Mouse (Mus musculus) CH12.LX (cell line): Measurements from ENCODE around the gene Csdc2. TPM values are rescaled to one million over a fixed set of nuclear protein-coding genes. Genes with fewer than 3 reads are reported as not detected.
A peak's percentile ranks its signal among the peaks of the same experiment; 100 is the strongest.

Experiments
- DNase-seq: peaks from one replicate; pipeline ENCODE4 v3.0.0-alpha.2; 2013; ENCODE audit errors: extremely low read depth
- H3K27ac ChIP-seq: 2 replicates; pipeline ENCODE4 v1.5.1; 2012; ENCODE audit warnings: low read depth, mild to moderate bottlenecking, control low read depth, moderate library complexity; ENCODE audit not compliant: insufficient read depth
- H3K27me3 ChIP-seq: replicated peaks from 2 replicates; pipeline ENCODE3; 2012; ENCODE audit warnings: inconsistent platforms
- H3K36me3 ChIP-seq, 2 experiments: replicated peaks in 1 of 2; 2 replicates each; pipeline versions ENCODE3 to v1.6.1; 2012; ENCODE audit warnings: inconsistent platforms in 1 of 2, low read length in 1 of 2, mild to moderate bottlenecking in 1 of 2, mixed read lengths in 1 of 2, moderate library complexity in 1 of 2; ENCODE audit not compliant: control insufficient read depth in 1 of 2, insufficient read depth in 1 of 2
- H3K4me1 ChIP-seq, 2 experiments: 2 replicates each; pipeline ENCODE4 v1.6.1; 2012; ENCODE audit warnings: inconsistent platforms in 1 of 2, moderate library complexity in 1 of 2; ENCODE audit not compliant: insufficient read depth in 2 of 2, control insufficient read depth in 1 of 2
- H3K4me2 ChIP-seq: 2 replicates; pipeline ENCODE4 v1.6.1; 2012; ENCODE audit warnings: low read depth, mild to moderate bottlenecking, control low read depth; ENCODE audit not compliant: poor library complexity, insufficient read depth, severe bottlenecking
- H3K4me3 ChIP-seq, 3 experiments: fragments of 150-350 bp in 1 of 3; sonication (generic) in 1 of 3; replicated peaks in 1 of 3; 2 replicates each; pipeline versions ENCODE3 to v1.5.1; 2011 to 2012; ENCODE audit warnings: low read depth in 2 of 3, low read length in 2 of 3, mild to moderate bottlenecking in 2 of 3, moderate library complexity in 2 of 3, control low read depth in 1 of 3, improper control_type of control experiment in 1 of 3, inconsistent platforms in 1 of 3, mixed read lengths in 1 of 3; ENCODE audit not compliant: poor library complexity in 1 of 3
- H3K79me2 ChIP-seq: replicated peaks from 2 replicates; pipeline ENCODE4 v1.6.1; 2012; ENCODE audit warnings: mild to moderate bottlenecking, moderate library complexity; ENCODE audit not compliant: control insufficient read depth, poor library complexity, insufficient read depth, severe bottlenecking; ENCODE audit errors: extremely low read depth
- H3K9ac ChIP-seq: 2 replicates; pipeline ENCODE4 v1.6.1; 2012; ENCODE audit warnings: low read depth, mild to moderate bottlenecking, control low read depth, moderate library complexity; ENCODE audit not compliant: insufficient read depth
- H3K9me3 ChIP-seq: replicated peaks from 2 replicates; pipeline ENCODE3; 2012; ENCODE audit warnings: low read length, inconsistent platforms, mixed read lengths
- CHD1 ChIP-seq: IDR thresholded peaks from 2 replicates; pipeline ENCODE4 v1.6.1; 2012; ENCODE audit warnings: low read depth, low read length, improper control_type of control experiment, inconsistent platforms
- CHD2 ChIP-seq: IDR thresholded peaks from 2 replicates; pipeline ENCODE4 v1.6.1; 2011; ENCODE audit warnings: low read length, improper control_type of control experiment
- CTCF ChIP-seq, 2 experiments: IDR thresholded peaks in 1 of 2; conservative IDR thresholded peaks in 1 of 2; 2 replicates each; pipeline ENCODE4 v1.5.1; 2011 to 2012; ENCODE audit warnings: low read depth in 2 of 2, low read length in 2 of 2, improper control_type of control experiment in 1 of 2, inconsistent platforms in 1 of 2, mild to moderate bottlenecking in 1 of 2, moderate library complexity in 1 of 2
- EP300 ChIP-seq: IDR thresholded peaks from 2 replicates; pipeline ENCODE4 v1.6.1; 2011; ENCODE audit warnings: low read length, improper control_type of control experiment
- ETS1 ChIP-seq: conservative IDR thresholded peaks from 2 replicates; pipeline ENCODE4 v1.6.1; 2012; ENCODE audit warnings: low read depth, mild to moderate bottlenecking, inconsistent platforms, low read length, improper control_type of control experiment, moderate library complexity
- IRF4 ChIP-seq: IDR thresholded peaks from 2 replicates; pipeline ENCODE4 v1.6.1; 2014; ENCODE audit warnings: low read depth, mild to moderate bottlenecking, inconsistent platforms, low read length, improper control_type of control experiment
- MAFK ChIP-seq: IDR thresholded peaks from 2 replicates; pipeline ENCODE4 v1.6.1; 2011; ENCODE audit warnings: low read length, improper control_type of control experiment; ENCODE audit not compliant: insufficient replicate concordance
- MAX ChIP-seq: IDR thresholded peaks from 2 replicates; pipeline ENCODE4 v1.6.1; 2011; ENCODE audit warnings: low read length, improper control_type of control experiment
- MAZ ChIP-seq: IDR thresholded peaks from 2 replicates; pipeline ENCODE4 v1.6.1; 2012; ENCODE audit warnings: low read depth, mild to moderate bottlenecking, inconsistent platforms, low read length, improper control_type of control experiment, moderate library complexity
- MEF2A ChIP-seq: IDR thresholded peaks from 2 replicates; pipeline ENCODE4 v1.6.1; 2014; ENCODE audit warnings: low read depth, mild to moderate bottlenecking, inconsistent platforms, low read length, improper control_type of control experiment, borderline replicate concordance
- NELFE ChIP-seq: IDR thresholded peaks from 2 replicates; pipeline ENCODE4 v1.6.1; 2011; ENCODE audit warnings: low read depth, low read length, improper control_type of control experiment
- PAX5 ChIP-seq: IDR thresholded peaks from 2 replicates; pipeline ENCODE4 v1.6.1; 2012; ENCODE audit warnings: low read length, inconsistent platforms, mixed read lengths
- POLR2A ChIP-seq: IDR thresholded peaks from 2 replicates; pipeline ENCODE4 v1.6.1; 2011; ENCODE audit warnings: low read depth, mild to moderate bottlenecking, improper control_type of control experiment, low read length
- POLR2AphosphoS2 ChIP-seq: IDR thresholded peaks from 2 replicates; pipeline ENCODE4 v1.6.1; 2011; ENCODE audit warnings: low read depth, low read length, improper control_type of control experiment
- RAD21 ChIP-seq: IDR thresholded peaks from 2 replicates; pipeline ENCODE4 v1.6.1; 2011; ENCODE audit warnings: low read depth, mild to moderate bottlenecking, low read length, improper control_type of control experiment, moderate library complexity
- RCOR1 ChIP-seq: conservative IDR thresholded peaks from 2 replicates; pipeline ENCODE4 v1.6.1; 2012; ENCODE audit warnings: low read depth, mild to moderate bottlenecking, inconsistent platforms, low read length, improper control_type of control experiment
- SMC3 ChIP-seq: IDR thresholded peaks from 2 replicates; pipeline ENCODE4 v1.6.1; 2011; ENCODE audit warnings: low read depth, low read length, improper control_type of control experiment
- TCF12 ChIP-seq: IDR thresholded peaks from 2 replicates; pipeline ENCODE4 v1.6.1; 2014; ENCODE audit warnings: low read depth, mild to moderate bottlenecking, inconsistent platforms, low read length, improper control_type of control experiment
- ZC3H11A ChIP-seq: IDR thresholded peaks from 2 replicates; pipeline ENCODE4 v1.6.1; 2012; ENCODE audit warnings: low read depth, mild to moderate bottlenecking, inconsistent platforms, low read length, improper control_type of control experiment
- ZKSCAN1 ChIP-seq: IDR thresholded peaks from 2 replicates; pipeline ENCODE4 v1.6.1; 2012; ENCODE audit warnings: low read depth, inconsistent platforms, low read length, improper control_type of control experiment, borderline replicate concordance
- ZMIZ1 ChIP-seq: IDR thresholded peaks from 2 replicates; pipeline ENCODE4 v1.6.1; 2012; ENCODE audit warnings: low read depth, mild to moderate bottlenecking, inconsistent platforms, low read length, improper control_type of control experiment
- dilution Hi-C: fragments of 300-500 bp; cut with MboI; formaldehyde crosslinking; loops from 2 replicates; pipeline ENCODE4 v1.14.3; 2020; ENCODE audit warnings: low sequenced_read_pairs; ENCODE audit not compliant: extremely low pct_unique_long_range_greater_than_20kb, extremely low pct_ligation_motif_present
- in situ Hi-C: fragments of 300-500 bp; cut with MboI; formaldehyde crosslinking; loops from 3 replicates; pipeline ENCODE4 v1.14.3; 2019; ENCODE audit warnings: low sequenced_read_pairs, low pct_ligation_motif_present, low pct_unique_long_range_greater_than_20kb, mixed read lengths
- polyA plus RNA-seq: library from polyadenylated mRNA; unstranded; fragments of >175 nt; gene quantifications from 2 replicates; pipeline ENCODE4 v1.2.1, GENCODE M21; 2012; ENCODE audit warnings: low read depth; ENCODE audit not compliant: insufficient read length
- total RNA-seq, 2 experiments: library from RNA; depleted of rRNA; stranded (reverse); fragments of 300-350 nt in 1 of 2; fragments of >200 nt in 1 of 2; gene quantifications; 2 replicates each; pipeline ENCODE4 v1.2.3; 2012 to 2014

Csdc2 gene
- total and polyA plus RNA-seq, 3 experiments, result 0.08 to 0.43 TPM; not detected in 1

DNA sequence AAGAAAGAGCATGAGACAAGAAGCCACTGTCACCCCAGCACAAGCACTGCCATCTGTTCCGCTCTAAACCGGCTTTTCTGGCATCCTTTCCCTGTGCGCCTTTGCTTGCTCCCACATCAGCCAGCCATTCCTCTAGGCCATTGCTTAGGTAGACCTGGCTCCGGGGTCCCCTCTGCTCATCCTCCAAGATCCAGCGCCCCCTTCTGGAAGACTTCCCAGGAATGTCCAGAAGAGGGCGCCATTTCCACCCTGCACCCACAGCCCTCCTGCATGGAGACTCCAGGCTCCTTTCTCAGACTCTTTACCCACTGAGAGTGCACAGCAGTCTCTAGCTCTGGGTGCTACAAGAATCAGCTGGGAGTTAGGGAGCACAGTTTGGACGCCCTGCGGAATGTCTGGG is 19.9 kb downstream of the Csdc2 start:
- H3K4me2 ChIP-seq, result no peak overlapping the region
- peaks cover 51 to 72% of the 10 kb centered on the region in 2 experiments for H3K36me3 ChIP-seq
- H3K4me1 ChIP-seq, result peaks cover 0 to 20% of the 10 kb centered on the region in 2 experiments; a peak in 2 of 4 replicates
- no peak overlapping the region for H3K9ac ChIP-seq
- TF ChIP-seq MEF2A (no peak), ZMIZ1 (no peak), ETS1 (no peak), MAX (no peak), SMC3 (peak; percentile 83), CTCF (conservative IDR thresholded peaks at IDR 0.05 in 1 of 2, IDR thresholded peaks at IDR 0.05 in 1 of 2; ENCODE audit: low read depth in 2 of 2, low read length in 2 of 2) (peak; percentile 69 to 100), RAD21 (peak; percentile 52), RCOR1 (no peak), ZKSCAN1 (no peak), POLR2AphosphoS2 (no peak)
- no peaks in the 10 kb centered on the region for H3K27me3 ChIP-seq
- dilution Hi-C loops, result no loop called here
- peak; percentile 57 for DNase-seq
- H3K79me2 ChIP-seq, result peaks cover 18% of the 10 kb centered on the region
- in situ Hi-C loops, result no loop called here
- H3K9me3 ChIP-seq, result no peaks in the 10 kb centered on the region
- H3K4me3 ChIP-seq, result no peak overlapping the region
- no peak overlapping the region for H3K27ac ChIP-seq

DNA sequence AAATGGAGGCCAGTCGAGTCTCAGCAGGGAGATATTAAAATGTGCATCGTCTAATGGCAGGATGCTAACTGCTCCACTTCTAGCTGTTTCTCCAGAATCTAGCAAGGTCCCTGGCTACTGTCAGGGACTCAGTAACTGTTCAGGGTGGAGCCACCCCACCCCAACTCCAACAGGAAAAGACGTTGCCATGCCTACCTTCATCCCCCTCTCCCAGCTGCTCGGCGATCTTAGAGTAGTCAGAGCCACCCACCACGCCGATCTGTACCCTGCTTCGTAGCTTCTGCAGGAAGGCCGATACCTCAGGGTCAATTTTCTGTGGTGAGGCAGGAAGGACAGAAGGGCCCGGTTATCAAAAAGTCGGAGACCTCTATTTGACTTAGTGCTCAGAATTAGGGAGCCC is 21.0 kb downstream of the Csdc2 start:
- H3K36me3 ChIP-seq, result peaks cover 40 to 60% of the 10 kb centered on the region in 2 experiments

More for the DNA sequence above, 21.0 kb downstream of the Csdc2 start:
- Histone ChIP-seq H3K9ac (no peak overlapping the region), H3K27me3 (no peaks in the 10 kb centered on the region), H3K4me3 (no peak overlapping the region), H3K4me1 (peaks cover 0 to 22% of the 10 kb centered on the region in 2 experiments; a peak in 2 of 4 replicates), H3K9me3 (no peaks in the 10 kb centered on the region), H3K27ac (no peak overlapping the region), H3K79me2 (peaks cover 18% of the 10 kb centered on the region)
- dilution Hi-C loops (no loop called here), in situ Hi-C loops (no loop called here)
- no peak for DNase-seq
- TF ChIP-seq RAD21 (no peak), ETS1 (no peak), EP300 (no peak), IRF4 (no peak), CHD2 (no peak), TCF12 (no peak), ZMIZ1 (no peak), MAZ (no peak), ZC3H11A (no peak), ZKSCAN1 (no peak), CHD1 (no peak), SMC3 (no peak), POLR2A (no peak), MAFK (no peak), PAX5 (no peak), NELFE (no peak), MEF2A (no peak)
- TF ChIP-seq, all 38 proteins: peak for 0
- H3K4me2 ChIP-seq, result no peak overlapping the region
